Mouse (Mus musculus): ENCODE data around the gene Sfrp2. TPM values are rescaled to one million over a fixed set of nuclear protein-coding genes. Genes with fewer than 3 reads are reported as not detected.

Sfrp2 gene
- total and polyA plus RNA-seq, 3 experiments, result 0.17 to 0.23 (median 0.17) TPM

- in situ Hi-C loops (cut with MboI; ENCODE audit: low pct_ligation_motif_present, low pct_unique_long_range_greater_than_20kb, low sequenced_read_pairs), result no loop called here
- H3K27ac ChIP-seq (ENCODE audit: insufficient read depth, low read depth), result no peak overlapping the region
- no peaks in the 10 kb centered on the region for H3K27me3 ChIP-seq (replicated peaks)
- TF ChIP-seq MAZ (IDR thresholded peaks at IDR 0.05; ENCODE audit: low read depth, low read length) (no peak), UBTF (IDR thresholded peaks at IDR 0.05; ENCODE audit: low read depth, low read length) (no peak), POLR2A (IDR thresholded peaks at IDR 0.05; ENCODE audit: low read depth, low read length) (no peak), GABPA (IDR thresholded peaks at IDR 0.05; ENCODE audit: insufficient replicate concordance, low read depth, low read length) (no peak), RCOR1 (conservative IDR thresholded peaks at IDR 0.05; ENCODE audit: low read depth, low read length) (no peak), KAT2A (IDR thresholded peaks at IDR 0.05; ENCODE audit: insufficient replicate concordance, low read length) (no peak), ZMIZ1 (IDR thresholded peaks at IDR 0.05; ENCODE audit: low read depth, low read length) (no peak), JUND (conservative IDR thresholded peaks at IDR 0.05; ENCODE audit: low read depth, low read length) (no peak), ZNF384 (IDR thresholded peaks at IDR 0.05; ENCODE audit: low read depth, low read length) (no peak)
- DNase-seq (ENCODE audit: extremely low read depth), result no peak
- H3K79me2 ChIP-seq (replicated peaks; ENCODE audit: control insufficient read depth, extremely low read depth, insufficient read depth, poor library complexity, severe bottlenecking), result no peaks in the 10 kb centered on the region
- H3K9ac ChIP-seq (ENCODE audit: insufficient read depth, low read depth), result no peak overlapping the region
- dilution Hi-C loops (cut with MboI; ENCODE audit: extremely low pct_ligation_motif_present, extremely low pct_unique_long_range_greater_than_20kb, low sequenced_read_pairs), result no loop called here
- no peaks in the 10 kb centered on the region for H3K36me3 ChIP-seq (replicated peaks in 1 of 2; ENCODE audit: control insufficient read depth in 1 of 2, insufficient read depth in 1 of 2, low read length in 1 of 2)
- H3K4me1 ChIP-seq (ENCODE audit: control insufficient read depth in 1 of 2, insufficient read depth in 2 of 2), result peaks cover 0 to 10% of the 10 kb centered on the region in 2 experiments; a peak in 2 of 4 replicates
- no peak overlapping the region for H3K4me3 ChIP-seq (replicated peaks in 1 of 3; ENCODE audit: low read depth in 2 of 3, low read length in 2 of 3, poor library complexity in 1 of 3)
- H3K4me2 ChIP-seq (ENCODE audit: insufficient read depth, low read depth, poor library complexity, severe bottlenecking), result no peak overlapping the region
- peaks cover 10% of the 10 kb centered on the region for H3K9me3 ChIP-seq (replicated peaks; ENCODE audit: low read length)
Measured at GRCm38 (mm10) chr3:83799486-83799885, 33.4 kb downstream of the Sfrp2 start.

GRCm38 (mm10) chr3:83801649-83802155, 35.6 kb downstream of the Sfrp2 start:
- peaks cover 0 to 18% of the 10 kb centered on the region in 2 experiments; a peak in 2 of 4 replicates for H3K4me1 ChIP-seq (ENCODE audit: control insufficient read depth in 1 of 2, insufficient read depth in 2 of 2)
- H3K27ac ChIP-seq (ENCODE audit: insufficient read depth, low read depth), result no peak overlapping the region
- H3K4me3 ChIP-seq (replicated peaks in 1 of 3; ENCODE audit: low read depth in 2 of 3, low read length in 2 of 3, poor library complexity in 1 of 3), result no peak overlapping the region
- TF ChIP-seq RAD21 (IDR thresholded peaks at IDR 0.05; ENCODE audit: low read depth, low read length) (peak; percentile 22), MYC (IDR thresholded peaks at IDR 0.05; ENCODE audit: low read depth, low read length) (no peak), ZMIZ1 (IDR thresholded peaks at IDR 0.05; ENCODE audit: low read depth, low read length) (no peak), IRF4 (IDR thresholded peaks at IDR 0.05; ENCODE audit: low read depth, low read length) (no peak), MAZ (IDR thresholded peaks at IDR 0.05; ENCODE audit: low read depth, low read length) (no peak), CTCF (conservative IDR thresholded peaks at IDR 0.05 in 1 of 2, IDR thresholded peaks at IDR 0.05 in 1 of 2; ENCODE audit: low read depth in 2 of 2, low read length in 2 of 2) (peak in 1 of 2 experiments; percentile 45; a peak in 2 of 4 replicates), E2F4 (IDR thresholded peaks at IDR 0.05; ENCODE audit: insufficient replicate concordance, low read depth, low read length) (no peak), POLR2A (IDR thresholded peaks at IDR 0.05; ENCODE audit: low read depth, low read length) (no peak), SMC3 (IDR thresholded peaks at IDR 0.05; ENCODE audit: low read depth, low read length) (peak; percentile 42)
- DNase-seq (ENCODE audit: extremely low read depth), result no peak
- no peaks in the 10 kb centered on the region for H3K79me2 ChIP-seq (replicated peaks; ENCODE audit: control insufficient read depth, extremely low read depth, insufficient read depth, poor library complexity, severe bottlenecking)
- dilution Hi-C loops (cut with MboI; ENCODE audit: extremely low pct_ligation_motif_present, extremely low pct_unique_long_range_greater_than_20kb, low sequenced_read_pairs) (no loop called here), in situ Hi-C loops (cut with MboI; ENCODE audit: low pct_ligation_motif_present, low pct_unique_long_range_greater_than_20kb, low sequenced_read_pairs) (loop anchor here (10.0 kb wide), 1 partner anchor 93 kb away; no protein-coding TSS in a partner anchor)
- no peak overlapping the region for H3K9ac ChIP-seq (ENCODE audit: insufficient read depth, low read depth)
- no peak overlapping the region for H3K4me2 ChIP-seq (ENCODE audit: insufficient read depth, low read depth, poor library complexity, severe bottlenecking)
- H3K27me3 ChIP-seq (replicated peaks), result no peaks in the 10 kb centered on the region
- no peaks in the 10 kb centered on the region for H3K36me3 ChIP-seq (replicated peaks in 1 of 2; ENCODE audit: control insufficient read depth in 1 of 2, insufficient read depth in 1 of 2, low read length in 1 of 2)
- peaks cover 10% of the 10 kb centered on the region for H3K9me3 ChIP-seq (replicated peaks; ENCODE audit: low read length)
